Mouse (Mus musculus): Measurements from ENCODE around the gene Tesc.
A peak's percentile ranks its signal among the peaks of the same experiment; 100 is the strongest.

Tesc gene

DNA sequence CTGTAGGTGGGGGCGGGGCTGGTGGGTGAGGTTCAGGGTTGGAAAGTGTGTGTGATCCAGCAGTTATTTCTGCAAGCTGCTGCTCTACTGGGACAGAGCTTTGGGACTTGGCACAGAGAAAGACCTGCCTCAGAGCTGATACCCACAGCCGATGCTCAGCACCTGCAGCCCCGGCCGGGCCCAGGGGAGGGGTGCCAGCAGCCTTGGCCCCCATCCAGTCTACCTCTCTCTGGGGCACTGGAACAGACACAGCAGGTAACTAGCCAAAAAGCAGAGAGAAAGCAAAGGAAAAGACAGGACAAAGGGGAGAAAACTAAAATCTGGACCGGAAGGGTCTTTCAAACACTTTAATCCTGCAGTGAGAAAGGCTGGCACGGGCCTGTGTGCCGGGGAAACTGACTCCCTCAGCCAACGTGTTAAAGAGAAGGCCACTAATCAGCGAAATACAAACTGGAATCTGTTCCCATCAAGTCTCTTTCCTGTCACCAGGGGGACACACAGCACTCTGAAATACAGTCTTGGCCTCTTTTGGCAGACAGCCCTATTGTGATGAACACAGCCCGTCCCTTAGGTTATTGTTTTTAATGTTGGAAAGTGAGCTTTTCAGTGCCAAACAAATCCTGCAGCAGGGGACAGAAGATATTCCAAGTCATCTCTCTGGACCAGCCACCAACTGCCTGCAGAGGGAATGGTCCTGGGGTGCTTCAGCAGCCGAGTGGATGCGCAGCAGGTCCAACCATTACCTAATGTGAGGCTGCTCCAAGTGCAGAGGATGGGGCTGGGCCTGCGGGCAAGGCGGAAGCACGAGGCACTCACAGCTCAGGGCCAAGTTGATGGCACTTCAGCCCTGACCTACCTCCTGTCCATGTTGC, 49.4 kb downstream of the Tesc start:
- DNase-seq (ENCODE audit: low read depth, low spot score), result no peak

DNA sequence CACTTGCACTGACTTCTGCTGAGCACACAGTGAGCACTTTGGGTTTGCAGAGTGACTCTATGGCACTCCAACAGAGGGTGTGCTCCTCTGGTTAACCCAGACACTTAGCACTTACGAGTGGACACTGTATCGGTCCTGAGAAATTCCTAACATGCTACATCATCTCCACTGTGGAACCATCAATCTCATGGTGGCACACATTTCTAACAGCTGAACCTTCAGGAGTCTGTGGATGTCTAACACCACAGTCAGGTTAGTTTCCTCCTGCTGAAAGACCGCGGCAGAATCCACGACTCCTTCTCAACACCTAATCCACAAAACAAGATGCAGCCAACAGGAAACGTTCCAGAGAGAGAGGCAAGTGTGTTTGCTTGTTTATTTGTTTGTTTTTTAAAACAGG, 51.0 kb downstream of the Tesc start:
- no peak for DNase-seq (ENCODE audit: low read depth, low spot score)

DNA sequence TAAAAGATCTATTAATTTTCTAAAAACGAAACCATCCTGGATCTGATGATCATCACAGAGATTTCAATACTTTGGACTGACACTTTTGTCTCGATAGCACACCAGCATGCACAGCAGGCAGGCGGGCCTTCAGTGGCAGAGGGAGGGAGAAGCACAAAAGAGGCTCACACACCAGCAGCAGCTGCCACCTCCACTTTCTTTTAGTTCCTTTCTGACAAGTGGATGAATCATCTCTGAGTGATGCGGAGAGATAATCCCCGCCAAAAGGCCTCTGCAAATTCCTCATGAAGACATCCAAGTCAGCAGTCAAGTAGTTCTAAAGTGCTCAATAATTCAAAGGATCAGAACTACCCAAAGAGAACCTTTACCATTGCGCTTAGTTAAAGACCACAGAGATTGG, 51.8 kb downstream of the Tesc start:
- peak; percentile 24 for DNase-seq (ENCODE audit: low read depth, low spot score)

DNA sequence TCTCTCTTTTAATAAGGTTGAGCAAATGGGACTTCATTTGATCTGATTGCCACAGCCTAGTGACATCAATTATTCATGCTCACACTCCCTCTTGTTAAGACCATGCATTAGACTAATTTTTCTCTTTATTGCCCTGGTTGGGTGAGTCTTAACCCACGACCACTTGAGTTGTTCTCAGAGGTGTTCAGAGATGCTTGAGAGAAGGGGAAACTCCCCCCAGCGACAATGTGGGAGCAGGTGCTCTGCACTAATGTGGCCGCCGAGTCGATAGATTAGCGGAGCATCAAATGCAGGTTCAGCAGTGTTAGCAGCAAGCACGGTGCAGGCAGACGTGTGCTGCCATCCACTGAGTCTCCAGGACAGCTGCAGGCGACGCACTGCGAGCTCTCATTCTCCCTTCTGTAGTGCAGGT, 52.3 kb downstream of the Tesc start:
- DNase-seq (ENCODE audit: low read depth, low spot score), result peak; percentile 32

DNA sequence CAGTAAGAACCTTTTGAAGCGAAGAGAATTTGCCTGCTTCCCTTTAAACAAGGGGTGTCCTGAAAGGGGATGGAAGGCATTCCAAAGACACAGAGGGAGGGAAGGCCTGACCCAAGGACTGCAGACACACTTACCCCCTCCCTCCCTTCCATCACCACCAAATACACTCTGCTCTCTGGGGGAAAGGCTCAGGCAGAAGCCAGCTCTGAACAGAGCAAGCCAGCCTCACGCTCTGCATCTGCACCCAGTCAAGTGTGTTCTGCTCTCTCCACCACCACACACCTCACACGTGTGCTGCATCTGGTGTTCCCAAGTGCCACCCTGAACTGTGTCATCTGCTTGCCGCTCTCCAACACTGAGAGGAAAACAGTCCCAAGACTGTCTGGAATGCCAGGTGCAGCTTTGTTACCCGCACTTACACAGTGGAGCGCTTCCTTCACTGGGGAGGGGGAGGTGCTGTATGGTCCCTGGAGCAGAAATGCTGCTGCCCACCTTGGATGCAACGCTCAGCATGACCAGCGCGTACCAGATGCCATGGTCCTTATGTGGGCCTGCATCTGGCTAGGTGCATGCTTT, 53.9 kb downstream of the Tesc start:
- DNase-seq (ENCODE audit: low read depth, low spot score), result peak; percentile 38

DNA sequence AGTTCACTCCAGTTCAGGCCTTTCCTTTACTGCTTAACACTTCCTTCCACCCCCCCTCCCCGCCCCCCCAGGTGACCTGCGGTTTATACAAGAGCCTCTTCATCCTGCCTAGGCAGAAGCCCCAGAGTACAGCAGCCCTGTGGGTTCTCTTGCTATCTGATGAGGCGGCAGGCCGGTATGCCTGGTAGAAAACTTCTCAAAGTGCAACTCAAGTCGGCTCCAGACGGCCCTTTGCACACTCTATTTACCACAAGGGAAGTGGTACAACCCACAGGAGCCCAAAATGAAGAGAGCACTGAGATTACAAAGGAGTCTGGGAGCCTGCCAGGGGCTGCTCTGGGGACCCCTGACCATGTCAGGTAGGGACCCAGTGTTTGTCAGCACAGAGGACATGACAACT, 54.5 kb downstream of the Tesc start:
- DNase-seq (ENCODE audit: low read depth, low spot score), result peak; percentile 84

DNA sequence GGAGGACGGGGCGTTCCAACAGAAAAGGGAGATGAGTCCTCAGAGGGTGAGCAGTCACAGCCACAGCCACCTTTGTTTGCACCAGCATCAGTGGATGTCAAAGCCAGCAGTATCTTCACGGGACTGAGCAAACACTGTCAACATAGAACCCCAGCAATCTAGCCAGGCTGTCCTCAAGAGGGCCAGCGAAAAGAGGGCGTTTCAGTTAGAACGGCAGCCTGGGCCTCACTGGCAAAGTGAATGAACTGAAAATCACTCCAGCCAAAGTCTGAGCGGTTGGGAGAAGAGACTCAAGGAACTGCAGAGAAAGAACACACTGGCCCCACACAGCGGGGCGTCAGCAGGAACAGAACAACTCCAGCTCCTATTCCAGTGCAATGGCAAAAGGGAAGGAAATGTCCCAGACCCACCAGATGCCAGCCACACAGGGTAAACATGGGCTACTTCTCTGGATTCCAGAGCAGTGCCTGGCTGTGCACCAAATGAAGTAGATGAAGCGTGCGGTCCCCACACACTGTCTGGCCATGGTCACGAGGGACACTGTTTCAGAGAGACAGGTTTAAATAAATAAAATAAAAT, 55.6 kb downstream of the Tesc start:
- DNase-seq (ENCODE audit: low read depth, low spot score), result no peak

DNA sequence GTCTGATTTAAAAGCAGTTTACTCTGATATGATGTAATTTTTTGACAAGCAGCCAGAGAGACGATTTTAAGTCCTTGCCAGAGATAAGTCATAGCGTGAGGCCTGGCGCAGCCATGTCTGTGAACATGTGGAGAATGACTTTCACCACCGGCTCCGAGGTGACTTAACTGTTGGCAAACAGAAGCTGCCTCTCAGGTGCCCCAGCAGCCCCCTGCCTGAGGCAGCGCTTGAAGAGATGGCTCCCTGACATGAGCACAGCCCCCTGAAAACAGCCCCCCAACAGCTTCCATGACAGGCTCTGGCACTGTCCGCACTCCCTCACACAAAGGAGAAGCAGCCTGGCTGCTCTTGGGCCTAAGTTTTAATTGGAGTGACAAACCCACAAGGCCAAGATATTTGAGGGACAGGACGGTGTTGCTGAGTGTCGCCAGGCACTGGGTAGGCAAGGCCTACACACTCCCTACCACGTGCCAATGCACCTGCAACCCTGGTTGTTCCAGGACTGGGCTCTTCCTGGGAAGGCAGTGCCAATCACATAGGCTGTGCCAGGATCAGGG, 56.7 kb downstream of the Tesc start:
- no peak for DNase-seq (ENCODE audit: low read depth, low spot score)

DNA sequence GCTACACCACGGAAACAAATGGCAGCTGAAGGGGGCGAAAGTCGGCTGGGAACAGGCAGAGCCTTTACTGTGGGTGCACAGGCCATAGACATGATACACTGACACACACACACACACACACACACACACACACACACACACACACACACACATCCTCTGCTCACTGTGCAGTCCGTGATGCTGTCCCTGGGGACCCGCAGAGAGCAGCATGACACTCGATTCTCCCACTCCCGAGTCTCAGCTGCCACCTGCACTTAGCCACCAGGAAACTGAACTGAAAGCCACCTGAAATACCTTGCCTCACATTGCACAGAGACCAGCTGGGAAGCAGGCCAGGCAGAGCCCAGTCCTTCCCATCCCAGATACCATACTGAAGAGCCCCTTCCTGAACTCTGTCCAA, 57.8 kb downstream of the Tesc start:
- no peak for DNase-seq (ENCODE audit: low read depth, low spot score)

DNA sequence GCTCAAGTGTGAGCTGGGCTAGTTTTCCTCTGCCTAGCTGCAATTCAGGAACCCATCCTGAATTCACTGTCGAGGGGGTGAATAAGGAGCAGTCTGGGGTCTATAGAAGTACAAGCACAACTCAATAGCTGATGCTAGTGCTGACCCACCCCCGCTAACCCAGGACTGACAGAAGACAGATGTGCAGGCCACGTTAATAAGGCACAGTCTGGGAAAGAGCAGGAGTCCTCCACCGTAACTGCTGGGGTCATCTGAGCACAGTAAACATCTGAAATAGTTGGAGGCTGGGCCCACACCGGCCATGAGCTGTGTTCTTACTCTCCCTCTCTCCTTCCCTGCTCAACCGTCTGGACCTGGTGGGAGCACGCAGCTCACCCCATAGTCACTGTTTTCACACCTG, 59.4 kb downstream of the Tesc start:
- no peak for DNase-seq (ENCODE audit: low read depth, low spot score)

DNA sequence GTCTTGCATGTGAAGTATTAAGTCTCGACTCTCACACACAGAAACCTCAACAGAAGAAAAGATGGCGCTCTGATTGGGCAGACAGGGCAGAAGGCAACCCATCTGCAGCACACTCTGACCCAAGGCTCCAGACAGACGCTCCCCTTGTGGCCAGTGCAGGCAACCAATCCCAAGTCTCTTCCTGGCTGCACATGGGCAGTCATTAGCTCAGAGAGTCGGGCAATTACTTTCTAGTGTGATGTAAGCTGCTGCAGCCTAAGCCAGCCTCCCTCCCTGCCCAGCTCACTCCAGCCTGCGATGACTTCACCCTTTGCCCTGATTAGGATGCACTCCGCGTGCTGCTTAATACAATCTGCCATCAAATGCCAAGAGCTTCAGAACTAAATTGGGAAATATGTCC, 61.6 kb downstream of the Tesc start:
- DNase-seq (ENCODE audit: low read depth, low spot score), result no peak

DNA sequence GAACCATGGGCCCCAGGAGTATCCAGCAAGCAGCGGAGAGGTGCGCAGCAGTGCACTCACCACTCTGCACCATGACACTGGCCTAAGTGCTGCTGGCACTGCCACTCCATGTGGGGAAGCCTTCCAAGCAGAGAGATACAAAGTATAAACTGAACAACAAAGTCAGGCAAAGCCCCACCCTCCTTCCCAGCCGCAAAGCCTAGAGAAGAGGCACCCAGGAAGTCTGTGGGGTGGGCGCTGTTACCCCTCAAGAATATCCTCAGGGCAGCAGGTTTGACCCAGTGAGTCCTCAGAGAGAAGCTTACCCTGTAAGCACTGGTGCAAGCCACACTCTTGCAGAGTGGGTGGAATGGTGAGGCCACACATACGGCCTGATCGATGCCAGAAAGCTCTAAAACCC, 62.6 kb downstream of the Tesc start:
- DNase-seq (ENCODE audit: low read depth, low spot score), result no peak

DNA sequence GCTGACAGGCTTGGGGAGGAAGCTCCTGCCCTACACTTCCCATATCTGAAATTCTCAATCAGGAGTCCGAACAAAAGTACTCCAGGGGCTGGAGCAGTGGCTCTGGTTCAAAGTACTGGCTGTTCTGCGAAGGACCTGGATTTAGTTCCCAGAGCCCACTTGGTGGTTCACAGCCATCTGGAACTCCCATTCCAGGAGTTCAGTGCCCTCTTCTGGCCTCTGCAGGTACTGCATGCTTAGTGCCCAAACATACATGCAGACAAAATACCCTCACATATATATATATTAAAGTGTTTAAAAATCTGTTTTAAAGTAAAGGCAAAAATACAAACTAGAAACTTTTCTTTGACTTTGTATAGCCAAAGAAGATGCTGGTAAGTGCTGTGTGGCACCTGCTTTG, 63.3 kb downstream of the Tesc start:
- DNase-seq (ENCODE audit: low read depth, low spot score), result peak; percentile 63

DNA sequence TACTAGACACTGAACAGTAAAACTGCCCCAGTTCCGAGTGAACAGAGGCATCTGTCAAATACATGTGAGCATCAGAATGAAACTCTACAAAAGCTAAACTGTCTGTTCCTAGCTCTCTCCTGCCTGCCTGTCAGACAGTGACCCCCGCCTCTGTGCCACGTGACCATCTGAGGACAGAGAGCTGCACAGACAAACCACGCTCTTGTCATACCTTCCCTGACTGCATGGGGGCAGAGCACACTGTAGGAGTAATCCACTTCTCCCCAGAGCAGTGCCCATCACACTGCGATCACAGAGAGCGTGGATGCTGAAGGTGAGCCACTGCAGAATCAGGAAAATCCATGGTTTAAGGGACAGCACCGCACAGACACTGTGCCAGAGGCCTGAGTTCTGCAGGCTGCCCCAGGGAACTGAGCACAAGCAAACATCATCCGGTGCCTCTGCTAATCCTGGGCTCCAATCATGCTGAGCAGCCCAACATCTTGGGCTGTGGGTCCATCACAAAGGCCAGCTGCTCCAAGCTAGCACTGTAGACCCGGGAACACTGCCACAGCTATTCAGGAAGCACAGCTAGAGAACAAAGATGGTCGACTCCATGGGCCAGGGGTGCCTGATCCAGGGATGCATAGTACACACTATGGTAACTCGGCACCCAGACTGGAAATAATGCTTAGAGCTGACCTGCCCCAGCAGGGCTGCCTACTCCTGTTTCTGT, 65.9 kb downstream of the Tesc start:
- no peak for DNase-seq (ENCODE audit: low read depth, low spot score)

DNA sequence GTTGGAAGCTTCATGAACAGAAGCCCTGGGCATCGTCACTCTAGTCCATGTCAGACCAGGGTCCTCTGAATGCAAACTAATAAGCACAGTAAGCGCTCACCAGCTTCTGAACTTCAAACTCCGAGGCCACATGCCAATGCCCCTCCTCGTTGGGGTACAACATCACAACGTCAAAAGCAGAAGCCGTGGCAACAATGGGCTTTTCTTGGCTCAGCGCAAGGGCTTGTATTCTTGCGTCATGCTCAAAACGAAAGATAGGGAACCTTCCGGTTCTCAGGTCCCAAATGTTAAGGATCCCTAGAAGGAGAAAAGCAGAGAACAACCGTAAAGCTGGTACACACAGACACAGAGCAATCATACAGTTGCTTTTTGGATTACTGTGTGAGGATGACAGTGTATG, 67.9 kb downstream of the Tesc start:
- DNase-seq (ENCODE audit: low read depth, low spot score), result no peak

DNA sequence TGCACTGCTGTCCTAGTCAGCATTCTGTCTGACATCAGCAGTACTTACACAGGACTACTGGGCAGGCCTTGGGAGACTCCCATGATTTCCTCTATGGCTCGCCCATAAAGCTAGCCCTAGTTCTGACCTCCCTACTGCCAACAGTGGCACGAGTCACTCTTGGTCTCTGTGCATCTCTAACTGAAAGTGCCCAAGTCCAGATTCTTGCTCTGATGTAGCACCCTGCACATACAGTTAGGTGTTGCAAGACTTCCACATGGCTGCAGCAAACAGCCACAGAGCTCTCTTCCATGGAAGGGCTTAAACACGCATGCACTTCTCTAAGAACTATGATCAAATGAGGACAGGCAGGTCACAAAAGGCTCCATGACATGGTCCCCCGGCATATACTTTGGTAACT, 68.3 kb downstream of the Tesc start:
- no peak for DNase-seq (ENCODE audit: low read depth, low spot score)

DNA sequence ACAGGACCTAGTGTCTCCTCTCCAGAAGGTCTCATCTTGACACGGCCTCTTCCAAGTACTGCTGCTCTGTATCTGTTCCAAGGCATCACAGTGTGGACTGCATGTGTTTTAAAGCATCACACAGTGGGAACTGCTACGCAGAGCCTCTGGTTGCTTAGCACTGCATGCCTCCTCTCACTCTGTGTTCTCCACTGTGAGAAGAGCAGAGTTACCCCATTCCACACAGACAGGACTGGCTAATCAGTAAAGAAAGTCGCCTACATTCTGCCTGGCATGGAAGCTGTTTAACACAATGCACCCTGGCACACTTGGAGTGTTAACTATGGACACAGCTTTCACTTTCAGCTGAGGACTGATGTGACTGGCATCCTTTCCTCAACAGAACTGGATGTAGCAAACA, 68.8 kb downstream of the Tesc start:
- DNase-seq (ENCODE audit: low read depth, low spot score), result no peak

DNA sequence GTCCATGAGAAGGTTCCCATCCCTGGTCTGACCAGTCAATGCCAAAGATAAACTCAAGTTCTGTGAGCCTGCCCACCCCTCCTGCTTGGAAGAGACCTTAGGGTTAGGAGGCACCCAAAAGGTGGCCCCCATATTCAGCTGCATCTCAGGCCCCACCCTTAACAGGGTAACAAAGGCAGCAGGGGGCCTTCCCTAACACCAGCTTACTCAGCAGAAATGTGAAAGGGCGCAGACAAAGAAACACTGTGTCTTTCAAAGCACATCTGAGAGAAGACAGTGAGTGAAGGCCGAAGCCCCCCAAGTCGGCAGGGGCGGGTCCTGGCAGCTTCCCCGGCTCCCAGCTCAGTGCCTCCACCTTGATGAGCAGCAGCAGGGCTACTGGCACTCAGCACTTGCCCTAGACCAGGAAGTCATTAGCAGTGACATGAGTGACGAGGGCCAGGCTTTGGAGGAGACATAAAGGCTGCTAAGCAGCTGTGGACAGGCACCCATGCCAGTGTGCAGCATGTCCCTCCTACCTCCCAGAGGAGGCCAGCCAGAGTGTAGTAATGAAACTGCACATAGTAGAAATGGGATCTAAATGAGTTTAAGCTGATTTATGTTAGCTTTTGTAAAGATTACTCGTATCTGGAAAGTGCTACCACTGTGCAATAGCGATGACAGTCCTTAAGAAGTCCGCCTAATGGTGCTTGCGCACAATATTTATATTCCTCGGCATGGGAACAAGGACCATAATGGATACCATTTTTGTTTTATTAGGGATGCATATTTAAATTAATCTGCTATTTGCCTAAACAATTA, 71.7 kb downstream of the Tesc start:
- no peak for DNase-seq (ENCODE audit: low read depth, low spot score)

DNA sequence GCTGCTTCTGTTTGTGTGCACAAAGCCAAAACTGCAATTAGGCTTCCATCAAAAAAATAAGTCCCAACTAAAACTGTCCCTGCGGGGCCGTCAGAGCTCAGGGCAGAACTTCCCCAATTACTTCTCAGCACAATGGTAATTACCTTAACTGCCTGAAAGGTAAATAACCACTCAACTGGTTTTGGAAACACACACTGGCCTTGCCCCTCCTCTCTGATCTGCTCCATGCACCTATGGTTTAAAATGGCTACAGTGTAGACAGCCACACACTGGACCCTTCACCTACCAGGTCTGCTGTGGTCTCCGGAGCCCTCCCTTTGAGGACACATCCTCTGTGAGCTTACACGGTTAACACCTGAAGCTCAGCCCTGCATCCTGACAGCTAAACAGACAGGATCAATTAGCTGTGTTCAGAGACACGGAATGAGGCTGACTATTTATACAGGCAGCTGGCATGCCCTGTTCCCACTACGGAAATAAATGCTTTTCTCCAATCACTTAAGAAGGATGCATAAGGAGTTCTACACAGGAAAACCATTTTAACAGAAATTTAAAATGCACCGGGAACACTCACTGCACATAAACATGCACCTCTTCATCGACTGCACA, 72.4 kb downstream of the Tesc start:
- no peak for DNase-seq (ENCODE audit: low read depth, low spot score)

DNA sequence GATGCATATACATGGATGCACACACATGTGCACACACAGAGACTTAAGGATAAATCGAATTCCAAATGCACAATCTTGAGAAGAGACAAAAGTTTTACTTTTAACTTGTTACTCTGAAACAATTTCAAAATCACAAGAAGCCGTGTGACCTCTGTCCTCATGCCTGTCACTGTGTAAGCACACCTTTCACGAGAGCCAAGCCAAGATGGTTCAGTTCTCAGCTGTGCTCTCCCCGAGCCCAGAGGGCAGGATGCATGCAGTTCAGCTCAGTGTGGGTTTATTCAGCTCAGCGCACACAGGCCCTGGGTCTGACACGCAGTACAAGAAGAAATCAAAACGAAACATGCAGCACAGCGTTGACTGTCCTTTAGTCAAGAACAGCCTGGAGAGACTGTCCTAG, 78.0 kb downstream of the Tesc start:
- no peak for DNase-seq (ENCODE audit: low read depth, low spot score)

DNA sequence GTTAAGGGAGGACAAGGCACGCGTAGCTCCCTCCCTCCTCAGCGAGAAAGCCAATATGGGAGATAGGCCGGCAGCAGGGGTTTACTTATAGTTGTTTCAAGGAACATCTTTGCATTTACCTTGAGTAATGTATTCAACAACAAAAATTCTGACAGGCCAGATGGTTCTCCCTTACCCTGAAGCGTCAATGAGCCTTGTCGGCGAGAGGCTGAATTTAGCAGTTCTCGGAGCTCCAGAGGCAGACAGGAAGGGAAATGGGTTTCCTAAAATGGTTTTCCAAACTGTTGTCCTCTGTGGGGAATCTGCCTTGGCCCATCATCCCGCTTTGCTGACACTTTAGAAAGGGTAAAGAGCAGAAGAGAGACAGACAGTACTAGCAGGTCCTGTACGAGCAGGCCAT, 79.1 kb downstream of the Tesc start:
- no peak for DNase-seq (ENCODE audit: low read depth, low spot score)
